Mouse (Mus musculus) neural tube, embryonic 12.5 days (tissue): ENCODE data around the gene Olfr1313. TPM values are rescaled to one million over a fixed set of nuclear protein-coding genes. Genes with fewer than 3 reads are reported as not detected.
"Not testable (repeated sequence)": the region's sequence is repeated elsewhere in the genome, so short reads cannot be mapped to it uniquely, and the experiment has no call there.

Source experiments
- ATAC-seq: fragments of 200-750 bp; cut with Nextera tagmentation; 2 replicates; pipeline ENCODE4 v1.8.0; 2017; ENCODE audit warnings: low read depth, mild to moderate bottlenecking, moderate TSS enrichment, moderate library complexity; ENCODE audit not compliant: low FRiP score
- H3K27ac ChIP-seq: fragments of 300-500 bp; sonication (generic); 2 replicates; pipeline ENCODE4 v1.5.1; 2016
- H3K27me3 ChIP-seq: fragments of 300-500 bp; sonication (generic); replicated peaks from 2 replicates; pipeline ENCODE4 v1.6.1; 2016; ENCODE audit warnings: mild to moderate bottlenecking
- H3K36me3 ChIP-seq: fragments of 300-500 bp; sonication (generic); 2 replicates; pipeline ENCODE4 v1.6.1; 2016; ENCODE audit warnings: mild to moderate bottlenecking
- H3K4me1 ChIP-seq: fragments of 300-500 bp; sonication (generic); 2 replicates; pipeline ENCODE4 v1.6.1; 2016
- H3K4me2 ChIP-seq: fragments of 300-500 bp; sonication (generic); replicated peaks from 2 replicates; pipeline ENCODE4 v1.6.1; 2016; ENCODE audit warnings: mild to moderate bottlenecking
- H3K4me3 ChIP-seq: fragments of 300-500 bp; sonication (generic); 2 replicates; pipeline ENCODE4 v1.5.1; 2016
- H3K9ac ChIP-seq: fragments of 300-500 bp; sonication (generic); 2 replicates; pipeline ENCODE4 v1.6.1; 2016; ENCODE audit warnings: mild to moderate bottlenecking
- H3K9me3 ChIP-seq: fragments of 300-500 bp; sonication (generic); 2 replicates; pipeline ENCODE4 v1.6.1; 2016; ENCODE audit warnings: mild to moderate bottlenecking
- WGBS: fragments of 180-500 bp; shearing (Covaris S2); methylation state at CpG from one replicate; pipeline ENCODE4 v1.1.7; 2016; 5-methylcytosine and 5-hydroxymethylcytosine counted together
- polyA plus RNA-seq: library from polyadenylated mRNA; unstranded; fragments of >200 nt; fragmentation: Nextera tagmentation; extraction: Ambion mirVana; gene quantifications from 2 replicates; pipeline ENCODE4 v1.2.1, GENCODE M21; 2016

Olfr1313 gene
- polyA plus RNA-seq, result not detected in 2 replicates

GRCm38 (mm10) chr2:112077743-112078142, at the start of gene Olfr1313:
Gene Olfr1313 (minus strand): TSS chr2:112077843.
- no peaks in the 10 kb centered on the region for H3K27me3 ChIP-seq
- no peak within 1 kb of the TSS for H3K27ac ChIP-seq
- no peaks in the 10 kb centered on the region for H3K4me1 ChIP-seq
- H3K4me3 ChIP-seq, result no peak within 1 kb of the TSS
- H3K4me2 ChIP-seq, result no peak within 1 kb of the TSS
- no peaks in the 10 kb centered on the region for H3K9me3 ChIP-seq
- H3K36me3 ChIP-seq, result no peaks in the 10 kb centered on the region
- no peak within 1 kb of the TSS for H3K9ac ChIP-seq
- ATAC-seq, result no peak

DNA sequence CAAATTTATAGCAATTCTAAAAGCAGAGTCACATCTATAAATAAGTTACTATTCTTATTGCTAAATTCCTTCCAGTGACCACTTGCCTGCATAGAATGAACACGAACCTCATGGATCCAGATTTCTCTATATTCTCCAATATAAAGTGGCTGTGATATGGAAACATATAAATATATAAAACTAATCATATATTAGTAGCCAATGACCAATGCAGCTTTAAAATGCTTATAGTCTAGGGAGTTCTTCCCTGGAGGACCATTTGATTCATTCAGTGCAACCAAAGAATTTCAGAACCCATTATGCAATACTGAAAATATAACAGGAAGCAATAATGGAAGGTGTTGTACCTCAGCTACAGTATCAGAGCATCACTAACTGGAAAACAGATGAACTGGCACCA, 37.7 kb upstream of the Olfr1313 start, which contains the start of gene Olfr1315-ps1:
Olfr1315-ps1 (minus strand) TSS at position 101 of the 400 bp plus-strand sequence.
- Histone ChIP-seq H3K9me3 (no peaks in the 10 kb centered on the region), H3K4me1 (no peaks in the 10 kb centered on the region), H3K9ac (no peak within 1 kb of the TSS), H3K27me3 (no peaks in the 10 kb centered on the region), H3K27ac (no peak within 1 kb of the TSS), H3K4me3 (no peak within 1 kb of the TSS), H3K4me2 (no peak within 1 kb of the TSS), H3K36me3 (no peaks in the 10 kb centered on the region)
- no peak for ATAC-seq
- WGBS, result 70% methylated on average over 1 of the region's 1 CpGs

DNA sequence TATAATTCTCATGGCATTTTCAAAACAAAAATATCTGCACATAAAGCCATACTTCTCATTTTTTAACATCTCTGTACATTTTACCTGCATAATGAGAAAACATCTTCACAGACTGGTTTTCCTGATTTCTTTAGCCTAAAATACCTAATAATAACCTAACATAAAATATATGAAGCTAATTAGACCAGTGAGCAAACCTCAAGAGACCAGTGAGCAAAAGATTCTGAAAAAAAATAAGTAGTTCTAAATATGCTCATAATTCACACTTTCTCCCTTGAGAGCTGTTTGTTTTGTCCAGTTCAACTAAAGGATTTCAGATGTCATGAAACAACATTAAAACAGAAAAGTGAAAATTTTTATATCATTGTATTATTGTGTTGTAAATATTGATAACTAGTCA, 19.0 kb upstream of the Olfr1313 start, which contains the start of gene Olfr1314:
Olfr1314 (minus strand) TSS at position 101 of the 400 bp plus-strand sequence.
- no peaks in the 10 kb centered on the region for H3K4me1 ChIP-seq
- H3K27ac ChIP-seq, result no peak within 1 kb of the TSS
- H3K4me2 ChIP-seq, result no peak within 1 kb of the TSS
- no peak within 1 kb of the TSS for H3K4me3 ChIP-seq
- no peaks in the 10 kb centered on the region for H3K9me3 ChIP-seq
- no peak for ATAC-seq
- H3K36me3 ChIP-seq, result no peaks in the 10 kb centered on the region
- H3K9ac ChIP-seq, result no peak within 1 kb of the TSS
- no peaks in the 10 kb centered on the region for H3K27me3 ChIP-seq

GRCm38 (mm10) chr2:112050138-112050537, 27.5 kb downstream of the Olfr1313 start, which contains the start of gene Olfr1312:
Gene Olfr1312 (minus strand): TSS chr2:112050238.
- Histone ChIP-seq H3K4me1 (no peaks in the 10 kb centered on the region), H3K36me3 (no peaks in the 10 kb centered on the region), H3K27me3 (no peaks in the 10 kb centered on the region), H3K4me3 (no peak within 1 kb of the TSS), H3K27ac (no peak within 1 kb of the TSS), H3K9me3 (no peaks in the 10 kb centered on the region), H3K9ac (no peak within 1 kb of the TSS), H3K4me2 (no peak within 1 kb of the TSS)
- WGBS, result 43% methylated on average over 1 of the region's 1 CpGs
- no peak for ATAC-seq

DNA sequence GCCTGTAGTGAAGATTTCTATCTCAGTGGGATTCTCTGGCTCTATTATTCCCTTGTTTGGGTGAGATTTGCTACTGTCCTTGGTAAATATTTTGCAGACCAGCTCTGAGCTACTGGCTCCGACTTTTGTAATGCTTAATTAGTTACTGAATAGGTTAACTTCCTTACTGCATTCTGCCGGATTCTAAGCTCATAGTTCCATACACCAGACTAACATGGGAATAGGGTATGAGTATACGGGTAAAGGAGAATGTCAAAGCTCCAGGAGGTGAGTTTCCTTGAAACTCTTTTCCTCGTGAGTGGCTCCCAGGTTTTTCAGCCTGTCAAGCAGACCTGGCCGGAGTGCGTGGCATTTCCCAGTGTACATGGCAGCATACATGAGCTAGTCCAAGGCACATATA, 50.7 kb downstream of the Olfr1313 start:
- not testable (repeated sequence) for H3K4me2 ChIP-seq, H3K4me1 ChIP-seq, H3K9ac ChIP-seq, H3K27ac ChIP-seq, ATAC-seq, H3K9me3 ChIP-seq, H3K36me3 ChIP-seq, H3K27me3 ChIP-seq, H3K4me3 ChIP-seq
- 55% methylated on average over 6 of the region's 6 CpGs for WGBS

DNA sequence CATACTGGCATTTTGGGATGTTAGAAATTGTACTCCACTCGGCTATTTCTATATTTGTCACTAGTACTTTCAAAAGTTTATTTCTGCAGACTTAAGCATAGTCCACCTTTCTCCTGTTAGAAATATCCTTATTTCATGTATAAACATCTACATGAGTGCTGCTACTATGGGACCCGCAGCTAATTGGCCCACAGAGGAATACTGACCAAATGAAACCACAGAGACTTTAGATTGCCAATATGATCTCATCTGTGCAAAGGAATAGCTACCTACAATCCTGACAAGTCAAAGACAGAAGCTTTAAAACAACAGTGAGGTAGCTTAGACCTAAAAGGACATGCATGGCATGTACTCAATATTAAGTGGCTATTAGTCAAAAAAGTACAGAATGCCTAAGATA, 53.3 kb downstream of the Olfr1313 start, which contains the start of gene Olfr1311:
Olfr1311 (minus strand) TSS at position 101 of the 400 bp plus-strand sequence.
- WGBS, result 94% methylated on average over 2 of the region's 2 CpGs
- H3K4me2 ChIP-seq, result no peak within 1 kb of the TSS
- no peaks in the 10 kb centered on the region for H3K9me3 ChIP-seq
- H3K4me3 ChIP-seq, result no peak within 1 kb of the TSS
- no peak within 1 kb of the TSS for H3K9ac ChIP-seq
- no peak within 1 kb of the TSS for H3K27ac ChIP-seq
- no peak for ATAC-seq
- H3K36me3 ChIP-seq, result no peaks in the 10 kb centered on the region
- no peaks in the 10 kb centered on the region for H3K27me3 ChIP-seq
- no peaks in the 10 kb centered on the region for H3K4me1 ChIP-seq

Other genes with a start within 250 kb of the Olfr1313 start
- not detected in 2 replicates for gene Olfr1305, start 200.7 kb downstream of the Olfr1313 start, polyA plus RNA-seq
- gene Olfr1306, start 161.6 kb downstream of the Olfr1313 start, polyA plus RNA-seq, result not detected in 2 replicates
- 0.01 TPM in 1 of 2 replicates, not detected in the other for gene Olfr1307, start 128.4 kb downstream of the Olfr1313 start, polyA plus RNA-seq
- gene Olfr1308, start 112.9 kb downstream of the Olfr1313 start, polyA plus RNA-seq, result not detected in 2 replicates
- not detected in 2 replicates for gene Olfr1309, start 87.6 kb downstream of the Olfr1313 start, polyA plus RNA-seq
- gene Olfr1310, start 65.1 kb downstream of the Olfr1313 start, polyA plus RNA-seq, result not detected in 2 replicates
- gene Olfr1311, start 53.4 kb downstream of the Olfr1313 start, polyA plus RNA-seq, result not detected in 2 replicates
- not detected in 2 replicates for gene Olfr1312, start 27.6 kb downstream of the Olfr1313 start, polyA plus RNA-seq
- not detected in 2 replicates for gene Olfr1314, start 18.9 kb upstream of the Olfr1313 start, polyA plus RNA-seq
- not detected in 2 replicates for gene Olfr1315-ps1, start 37.6 kb upstream of the Olfr1313 start, polyA plus RNA-seq
- gene Olfr1316, start 57.1 kb upstream of the Olfr1313 start, polyA plus RNA-seq, result not detected in 2 replicates
- gene Olfr1317, start 62.5 kb upstream of the Olfr1313 start, polyA plus RNA-seq, result not detected in 2 replicates
- not detected in 2 replicates for gene Olfr1318, start 76.4 kb upstream of the Olfr1313 start, polyA plus RNA-seq
- 15.9 and 16.8 TPM in 2 replicates for gene Lpcat4, start 161.6 kb upstream of the Olfr1313 start, polyA plus RNA-seq
- gene Nutm1, start 181.4 kb upstream of the Olfr1313 start, polyA plus RNA-seq, result not detected in 2 replicates
- gene Nop10, start 184.1 kb upstream of the Olfr1313 start, polyA plus RNA-seq, result 140 and 154 TPM in 2 replicates
- gene Slc12a6, start 188.0 kb upstream of the Olfr1313 start, polyA plus RNA-seq, result 15.7 and 19.4 TPM in 2 replicates
- not detected in 2 replicates for gene Gm21985, start 188.5 kb upstream of the Olfr1313 start, polyA plus RNA-seq